Mouse (Mus musculus) layer of hippocampus, adult 11-12 months (tissue): ENCODE results near the gene Gm10139.
"Not testable (repeated sequence)": the region's sequence is repeated elsewhere in the genome, so short reads cannot be mapped to it uniquely, and the experiment has no call there.

Experiments
- DNase-seq: peaks from one replicate; pipeline ENCODE4 v3.0.0; 2022; ENCODE audit warnings: low spot score

The Gm10139 gene

GRCm38 (mm10) chr13:65512378-65512777, at the start of gene Gm10139:
Gene Gm10139, plus strand, starts transcription at chr13:65512678.
- not testable (repeated sequence) for DNase-seq

- DNase-seq = not testable (repeated sequence)
Measured at GRCm38 (mm10) chr13:65557636-65558035, 45.2 kb downstream of the Gm10139 start.
